Mouse (Mus musculus) MEL (cell line): ENCODE measurements at regions not wholly inside any gene's neighbourhood (a gene's known extent, or its start where the extent isn't known, plus 50 kb on each side); places are given as distances from the start of the nearest gene placed in this dataset.

ENCODE experiments used
- DNase-seq: peaks from one replicate; pipeline ENCODE4 v3.0.0; 2011; ENCODE audit warnings: low read depth, low spot score
- H3K27ac ChIP-seq: 2 replicates; pipeline ENCODE4 v1.5.1; 2012; ENCODE audit warnings: low read depth, mild to moderate bottlenecking, control low read depth, low read length, moderate library complexity; ENCODE audit not compliant: control insufficient read depth
- H3K27me3 ChIP-seq, 2 experiments: fragments of 150-350 bp in 1 of 2; sonication (generic) in 1 of 2; 2 replicates each; pipeline ENCODE4 v1.6.1; 2012; ENCODE audit warnings: low read length in 2 of 2, mild to moderate bottlenecking in 2 of 2, improper control_type of control experiment in 1 of 2, moderate library complexity in 1 of 2; ENCODE audit not compliant: insufficient read depth in 2 of 2, control insufficient read depth in 1 of 2
- H3K36me3 ChIP-seq, 2 experiments: 2 replicates each; pipeline ENCODE4 v1.6.1; 2012 to 2014; ENCODE audit warnings: low read length in 2 of 2, improper control_type of control experiment in 1 of 2, inconsistent platforms in 1 of 2, mild to moderate bottlenecking in 1 of 2; ENCODE audit not compliant: insufficient read depth in 2 of 2, control insufficient read depth in 1 of 2
- H3K4me1 ChIP-seq, 2 experiments: fragments of 150-350 bp in 1 of 2; sonication (generic) in 1 of 2; 2 replicates each; pipeline ENCODE4 v1.6.1; 2012; ENCODE audit warnings: low read length in 2 of 2, improper control_type of control experiment in 1 of 2, mild to moderate bottlenecking in 1 of 2; ENCODE audit not compliant: insufficient read depth in 2 of 2, control insufficient read depth in 1 of 2
- H3K4me3 ChIP-seq, 2 experiments: fragments of 150-350 bp in 1 of 2; sonication (generic) in 1 of 2; 2 replicates each; pipeline ENCODE4 v1.5.1; 2012; ENCODE audit warnings: low read depth in 2 of 2, low read length in 2 of 2, mild to moderate bottlenecking in 2 of 2, moderate library complexity in 2 of 2, control low read depth in 1 of 2, improper control_type of control experiment in 1 of 2; ENCODE audit not compliant: control insufficient read depth in 1 of 2, insufficient read depth in 1 of 2
- H3K79me2 ChIP-seq: 2 replicates; pipeline ENCODE4 v1.6.1; 2012; ENCODE audit warnings: mild to moderate bottlenecking, low read length, moderate library complexity; ENCODE audit not compliant: control insufficient read depth, poor library complexity, insufficient read depth
- H3K9ac ChIP-seq: 2 replicates; pipeline ENCODE4 v1.6.1; 2012; ENCODE audit warnings: low read depth, mild to moderate bottlenecking, control low read depth, low read length, moderate library complexity; ENCODE audit not compliant: control insufficient read depth, poor library complexity, severe bottlenecking
- H3K9me3 ChIP-seq: fragments of 150-350 bp; sonication (generic); replicated peaks from 2 replicates; pipeline ENCODE4 v1.6.1; 2012; ENCODE audit warnings: mild to moderate bottlenecking, low read length, improper control_type of control experiment, moderate library complexity; ENCODE audit not compliant: insufficient read depth
- CHD2 ChIP-seq: IDR thresholded peaks from 2 replicates; pipeline ENCODE4 v1.6.1; 2011; ENCODE audit warnings: low read length, improper control_type of control experiment
- EP300 ChIP-seq, 2 experiments: IDR thresholded peaks; 2 replicates each; pipeline ENCODE4 v1.6.1; 2011; ENCODE audit warnings: improper control_type of control experiment in 2 of 2, low read length in 2 of 2, low read depth in 1 of 2, mild to moderate bottlenecking in 1 of 2
- ETS1 ChIP-seq: IDR thresholded peaks from 2 replicates; pipeline ENCODE4 v1.6.1; 2012; ENCODE audit warnings: low read depth, mild to moderate bottlenecking, inconsistent platforms, low read length, improper control_type of control experiment, moderate library complexity
- GATA1 ChIP-seq: IDR thresholded peaks from 2 replicates; pipeline ENCODE4 v1.6.1; 2011; ENCODE audit warnings: low read depth, low read length, improper control_type of control experiment
- JUND ChIP-seq: IDR thresholded peaks from 2 replicates; pipeline ENCODE4 v1.6.1; 2011; ENCODE audit warnings: low read depth, mild to moderate bottlenecking, improper control_type of control experiment, low read length
- KAT2A ChIP-seq: conservative IDR thresholded peaks from 2 replicates; pipeline ENCODE4 v1.6.1; 2012; ENCODE audit warnings: low read depth, low read length, improper control_type of control experiment, inconsistent platforms
- MEF2A ChIP-seq: IDR thresholded peaks from 2 replicates; pipeline ENCODE4 v1.6.1; 2014; ENCODE audit warnings: low read depth, mild to moderate bottlenecking, inconsistent platforms, low read length, improper control_type of control experiment; ENCODE audit not compliant: poor library complexity, insufficient replicate concordance, severe bottlenecking; ENCODE audit errors: extremely low read depth
- MXI1 ChIP-seq: IDR thresholded peaks from 2 replicates; pipeline ENCODE4 v1.6.1; 2011; ENCODE audit warnings: mild to moderate bottlenecking, low read depth, low read length, improper control_type of control experiment
- MYB ChIP-seq: IDR thresholded peaks from 2 replicates; pipeline ENCODE4 v1.6.1; 2011; ENCODE audit warnings: mild to moderate bottlenecking, low read depth, low read length, improper control_type of control experiment
- POLR2A ChIP-seq, 2 experiments: IDR thresholded peaks; 2 replicates each; pipeline ENCODE4 v1.6.1; 2011 to 2012; ENCODE audit warnings: low read length in 2 of 2, mild to moderate bottlenecking in 2 of 2, control low read depth in 1 of 2, improper control_type of control experiment in 1 of 2, low read depth in 1 of 2, moderate library complexity in 1 of 2; ENCODE audit not compliant: control insufficient read depth in 1 of 2, insufficient read depth in 1 of 2, poor library complexity in 1 of 2
- RCOR1 ChIP-seq: IDR thresholded peaks from 2 replicates; pipeline ENCODE4 v1.6.1; 2012; ENCODE audit warnings: low read depth, mild to moderate bottlenecking, inconsistent platforms, low read length, improper control_type of control experiment
- TAL1 ChIP-seq: IDR thresholded peaks from 2 replicates; pipeline ENCODE4 v1.6.1; 2012; ENCODE audit warnings: mild to moderate bottlenecking, inconsistent platforms, low read length, moderate library complexity, mixed read lengths
- TCF12 ChIP-seq: IDR thresholded peaks from 2 replicates; pipeline ENCODE4 v1.6.1; 2014; ENCODE audit warnings: low read depth, mild to moderate bottlenecking, inconsistent platforms, low read length, improper control_type of control experiment, moderate library complexity
- USF1 ChIP-seq: IDR thresholded peaks from 2 replicates; pipeline ENCODE4 v1.6.1; 2014; ENCODE audit warnings: low read depth, mild to moderate bottlenecking, inconsistent platforms, low read length, improper control_type of control experiment, moderate library complexity
- USF2 ChIP-seq, 2 experiments: IDR thresholded peaks; 2 replicates each; pipeline ENCODE4 v1.6.1; 2011 to 2012; ENCODE audit warnings: improper control_type of control experiment in 2 of 2, low read length in 2 of 2, borderline replicate concordance in 1 of 2, inconsistent platforms in 1 of 2, low read depth in 1 of 2, mild to moderate bottlenecking in 1 of 2; ENCODE audit not compliant: insufficient read depth in 1 of 2
- ZKSCAN1 ChIP-seq: IDR thresholded peaks from 2 replicates; pipeline ENCODE4 v1.6.1; 2012; ENCODE audit warnings: low read depth, mild to moderate bottlenecking, inconsistent platforms, low read length, improper control_type of control experiment, moderate library complexity
- ZMIZ1 ChIP-seq: IDR thresholded peaks from 2 replicates; pipeline ENCODE4 v1.6.1; 2012; ENCODE audit warnings: low read depth, mild to moderate bottlenecking, inconsistent platforms, low read length, improper control_type of control experiment, moderate library complexity

DNA sequence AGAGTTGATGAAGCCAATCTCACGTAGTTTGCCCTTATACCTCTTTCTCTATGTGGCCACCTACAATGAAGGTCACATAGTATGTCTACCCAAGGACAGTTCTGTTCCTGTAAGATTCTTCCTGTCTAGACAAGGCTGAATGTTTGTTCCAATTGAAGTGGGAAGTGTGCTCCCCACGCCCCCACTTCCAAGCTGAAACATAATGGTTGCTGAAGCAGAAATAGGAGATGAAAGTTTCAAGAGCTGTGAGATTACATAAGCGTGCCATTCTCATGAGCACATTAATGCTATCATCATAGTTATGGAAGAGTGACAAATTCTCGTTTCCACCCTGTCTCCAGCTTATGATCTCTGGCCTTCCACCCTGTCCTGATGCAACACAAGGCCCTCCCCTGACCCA, 320.8 kb upstream of the Vstm2b start:
- DNase-seq: no peak
- H3K27ac ChIP-seq: no peak overlapping the region
- no peak for TF ChIP-seq EP300 (IDR thresholded peaks at IDR 0.05; ENCODE audit: low read depth in 1 of 2, low read length in 2 of 2)
- TF ChIP-seq CHD2: no peak
- TF ChIP-seq ZKSCAN1: no peak
- TF ChIP-seq KAT2A: no peak
- TF ChIP-seq ETS1: no peak
- no peak for TF ChIP-seq ZMIZ1
- TF ChIP-seq POLR2A (IDR thresholded peaks at IDR 0.05; ENCODE audit: control insufficient read depth in 1 of 2, insufficient read depth in 1 of 2, low read depth in 1 of 2, low read length in 2 of 2, poor library complexity in 1 of 2): no peak
- no peak for TF ChIP-seq USF2 (IDR thresholded peaks at IDR 0.05; ENCODE audit: borderline replicate concordance in 1 of 2, insufficient read depth in 1 of 2, low read depth in 1 of 2, low read length in 2 of 2)
- no peak for TF ChIP-seq TAL1
- no peak for TF ChIP-seq TCF12
- no peak for TF ChIP-seq GATA1
- no peak for TF ChIP-seq USF1
- TF ChIP-seq MXI1: no peak
- no peak for TF ChIP-seq JUND
- TF ChIP-seq, all 39 proteins: peak for 0
- Histone ChIP-seq H3K9ac (no peak overlapping the region), H3K36me3 (no peaks in the 10 kb centered on the region), H3K4me3 (no peak overlapping the region), H3K4me1 (no peaks in the 10 kb centered on the region), H3K9me3 (no peaks in the 10 kb centered on the region), H3K79me2 (no peaks in the 10 kb centered on the region), H3K27me3 (no peaks in the 10 kb centered on the region)

- no peaks in the 10 kb centered on the region for H3K9me3 ChIP-seq
- H3K36me3 ChIP-seq: no peaks in the 10 kb centered on the region
- DNase-seq: no peak
- no peak overlapping the region for H3K27ac ChIP-seq
- no peak overlapping the region for H3K4me3 ChIP-seq
- no peaks in the 10 kb centered on the region for H3K79me2 ChIP-seq
- H3K4me1 ChIP-seq: no peaks in the 10 kb centered on the region
- H3K27me3 ChIP-seq: no peaks in the 10 kb centered on the region
- no peak for TF ChIP-seq RCOR1
- TF ChIP-seq MYB: no peak
- TF ChIP-seq MEF2A: no peak
- TF ChIP-seq GATA1: no peak
- TF ChIP-seq CHD2: no peak
- no peak overlapping the region for H3K9ac ChIP-seq
These were observed 277.4 kb upstream of the Vstm2b start for GRCm38 (mm10) chr7:40620761-40621160.
